Mouse (Mus musculus): ENCODE results near the gene Sec24b. TPM values are rescaled to one million over a fixed set of nuclear protein-coding genes. Genes with fewer than 3 reads are reported as not detected.

The Sec24b gene
- polyA plus RNA-seq, 2 experiments = 41.5 to 84.0 TPM

GRCm38 (mm10) chr3:129940780-129941179 lies 120.6 kb downstream of the Sec24b start:
- 94% methylated on average over 2 of the region's 2 CpGs for WGBS
- no peaks in the 10 kb centered on the region for H3K27me3 ChIP-seq (ENCODE audit: control insufficient read depth, insufficient read depth, low read length)
- no peak overlapping the region for H3K9ac ChIP-seq (ENCODE audit: low read depth, low read length, severe bottlenecking)
- ATAC-seq (ENCODE audit: low FRiP score, low read depth) (no peak), DNase-seq (ENCODE audit: low spot score) (no peak)
- no peak overlapping the region for H3K27ac ChIP-seq (replicated peaks; ENCODE audit: low read depth, low read length)
- H3K4me1 ChIP-seq (ENCODE audit: control insufficient read depth, insufficient read depth, low read length) = no peaks in the 10 kb centered on the region; the same call in 1 of the 2 replicates
- no peak for TF ChIP-seq POLR2A (IDR thresholded peaks at IDR 0.05; ENCODE audit: borderline replicate concordance, extremely low read depth, insufficient read depth, insufficient read length)
- no peaks in the 10 kb centered on the region for H3K36me3 ChIP-seq (ENCODE audit: control insufficient read depth, insufficient read depth, low read length)
- H3K4me2 ChIP-seq (replicated peaks; ENCODE audit: low read depth, low read length, severe bottlenecking) = no peak overlapping the region
- no peak overlapping the region for H3K4me3 ChIP-seq (replicated peaks; ENCODE audit: low read length)
- H3K9me3 ChIP-seq (ENCODE audit: control insufficient read depth, low read length) = no peaks in the 10 kb centered on the region

GRCm38 (mm10) chr3:129939058-129939457 lies 122.3 kb downstream of the Sec24b start:
- 35% methylated on average over 7 of the region's 7 CpGs for WGBS
- no peak for TF ChIP-seq POLR2A (IDR thresholded peaks at IDR 0.05; ENCODE audit: borderline replicate concordance, extremely low read depth, insufficient read depth, insufficient read length)
- no peaks in the 10 kb centered on the region for H3K27me3 ChIP-seq (ENCODE audit: control insufficient read depth, insufficient read depth, low read length)
- no peak overlapping the region for H3K4me3 ChIP-seq (replicated peaks; ENCODE audit: low read length)
- H3K27ac ChIP-seq (replicated peaks; ENCODE audit: low read depth, low read length) = no peak overlapping the region
- no peaks in the 10 kb centered on the region for H3K9me3 ChIP-seq (ENCODE audit: control insufficient read depth, low read length)
- ATAC-seq (ENCODE audit: low FRiP score, low read depth) (no peak), DNase-seq (ENCODE audit: low spot score) (no peak)
- H3K4me1 ChIP-seq (ENCODE audit: control insufficient read depth, insufficient read depth, low read length) = no peaks in the 10 kb centered on the region; the same call in 1 of the 2 replicates
- no peak overlapping the region for H3K4me2 ChIP-seq (replicated peaks; ENCODE audit: low read depth, low read length, severe bottlenecking)
- no peak overlapping the region for H3K9ac ChIP-seq (ENCODE audit: low read depth, low read length, severe bottlenecking)
- no peaks in the 10 kb centered on the region for H3K36me3 ChIP-seq (ENCODE audit: control insufficient read depth, insufficient read depth, low read length)

- no peak overlapping the region for H3K27ac ChIP-seq (replicated peaks; ENCODE audit: low read depth, low read length)
- H3K9ac ChIP-seq (ENCODE audit: low read depth, low read length, severe bottlenecking) = no peak overlapping the region
- TF ChIP-seq POLR2A (IDR thresholded peaks at IDR 0.05; ENCODE audit: borderline replicate concordance, extremely low read depth, insufficient read depth, insufficient read length) = no peak
- H3K4me2 ChIP-seq (replicated peaks; ENCODE audit: low read depth, low read length, severe bottlenecking) = no peak overlapping the region
- WGBS = 15% methylated on average over 3 of the region's 3 CpGs
- no peaks in the 10 kb centered on the region for H3K36me3 ChIP-seq (ENCODE audit: control insufficient read depth, insufficient read depth, low read length)
- ATAC-seq (ENCODE audit: low FRiP score, low read depth) (no peak), DNase-seq (ENCODE audit: low spot score) (no peak)
- H3K9me3 ChIP-seq (ENCODE audit: control insufficient read depth, low read length) = no peaks in the 10 kb centered on the region
- H3K4me1 ChIP-seq (ENCODE audit: control insufficient read depth, insufficient read depth, low read length) = no peaks in the 10 kb centered on the region; the same call in 1 of the 2 replicates
- no peaks in the 10 kb centered on the region for H3K27me3 ChIP-seq (ENCODE audit: control insufficient read depth, insufficient read depth, low read length)
- no peak overlapping the region for H3K4me3 ChIP-seq (replicated peaks; ENCODE audit: low read length)
Observed at GRCm38 (mm10) chr3:129937848-129938247, 123.5 kb downstream of the Sec24b start.

- Histone ChIP-seq H3K36me3 (ENCODE audit: control insufficient read depth, insufficient read depth, low read length) (no peaks in the 10 kb centered on the region), H3K9ac (ENCODE audit: low read depth, low read length, severe bottlenecking) (no peak overlapping the region), H3K27ac (replicated peaks; ENCODE audit: low read depth, low read length) (no peak overlapping the region), H3K4me3 (replicated peaks; ENCODE audit: low read length) (no peak overlapping the region), H3K27me3 (ENCODE audit: control insufficient read depth, insufficient read depth, low read length) (no peaks in the 10 kb centered on the region), H3K4me1 (ENCODE audit: control insufficient read depth, insufficient read depth, low read length) (no peaks in the 10 kb centered on the region; the same call in 1 of the 2 replicates), H3K4me2 (replicated peaks; ENCODE audit: low read depth, low read length, severe bottlenecking) (no peak overlapping the region), H3K9me3 (ENCODE audit: control insufficient read depth, low read length) (no peaks in the 10 kb centered on the region)
- 35% methylated on average over 9 of the region's 9 CpGs for WGBS
- DNase-seq (ENCODE audit: low spot score) (no peak), ATAC-seq (ENCODE audit: low FRiP score, low read depth) (no peak)
- TF ChIP-seq POLR2A (IDR thresholded peaks at IDR 0.05; ENCODE audit: borderline replicate concordance, extremely low read depth, insufficient read depth, insufficient read length) = no peak
Observed at GRCm38 (mm10) chr3:129936561-129936960, 124.8 kb downstream of the Sec24b start.

Other genes starting within 250 kb of the Sec24b start
- gene Rrh, start 239.0 kb downstream of the Sec24b start, polyA plus RNA-seq (2012; rRNA removed) = 0.38 and 0.43 TPM in 2 replicates
- not detected in 2 replicates for gene Rrh, start 239.0 kb downstream of the Sec24b start, polyA plus RNA-seq (2014; fragmentation: Nextera tagmentation; extraction: Ambion mirVana)
- gene Gar1, start 230.2 kb downstream of the Sec24b start, polyA plus RNA-seq (2012; rRNA removed) = 69.2 and 119 TPM in 2 replicates
- gene Gar1, start 230.2 kb downstream of the Sec24b start, polyA plus RNA-seq (2014; fragmentation: Nextera tagmentation; extraction: Ambion mirVana) = 39.2 and 41.3 TPM in 2 replicates
- 0.20 and 0.35 TPM in 2 replicates for gene Cfi, start 225.7 kb downstream of the Sec24b start, polyA plus RNA-seq (2012; rRNA removed)
- gene Cfi, start 225.7 kb downstream of the Sec24b start, polyA plus RNA-seq (2014; fragmentation: Nextera tagmentation; extraction: Ambion mirVana) = 0.23 TPM in 1 of 2 replicates, not detected in the other
- gene Pla2g12a, start 182.9 kb downstream of the Sec24b start, polyA plus RNA-seq (2012; rRNA removed) = 16.4 and 18.0 TPM in 2 replicates
- gene Pla2g12a, start 182.9 kb downstream of the Sec24b start, polyA plus RNA-seq (2014; fragmentation: Nextera tagmentation; extraction: Ambion mirVana) = 26.2 and 27.5 TPM in 2 replicates
- gene Casp6, start 160.1 kb downstream of the Sec24b start, polyA plus RNA-seq (2012; rRNA removed) = 54.9 and 62.7 TPM in 2 replicates
- gene Casp6, start 160.1 kb downstream of the Sec24b start, polyA plus RNA-seq (2014; fragmentation: Nextera tagmentation; extraction: Ambion mirVana) = 61.4 and 67.8 TPM in 2 replicates
- gene Mcub, start 91.3 kb downstream of the Sec24b start, polyA plus RNA-seq (2012; rRNA removed) = 3.8 and 3.9 TPM in 2 replicates
- 7.2 and 8.6 TPM in 2 replicates for gene Mcub, start 91.3 kb downstream of the Sec24b start, polyA plus RNA-seq (2014; fragmentation: Nextera tagmentation; extraction: Ambion mirVana)
- 15.3 and 19.3 TPM in 2 replicates for gene Col25a1, start 69.9 kb upstream of the Sec24b start, polyA plus RNA-seq (2012; rRNA removed)
- 13.8 and 14.2 TPM in 2 replicates for gene Col25a1, start 69.9 kb upstream of the Sec24b start, polyA plus RNA-seq (2014; fragmentation: Nextera tagmentation; extraction: Ambion mirVana)